Mouse (Mus musculus): ENCODE results near the gene Glyatl3. TPM values are rescaled to one million over a fixed set of nuclear protein-coding genes. Genes with fewer than 3 reads are reported as not detected.

The Glyatl3 gene
- polyA plus RNA-seq (2014; fragmentation: Illumina TruSeq; extraction: RNeasy Lipid Tissue Mini Kit (QIAGEN cat#74804); ENCODE audit: low read depth, low replicate concordance), result not detected

GRCm38 (mm10) chr17:40914250-40914649, at the start of gene Glyatl3:
TSS of gene Glyatl3 (minus strand) at chr17:40914350.

GRCm38 (mm10) chr17:40934420-40935231, 20.5 kb upstream of the Glyatl3 start, which contains the start of the genes Mut and Cenpq:
TSS of gene Mut (plus strand) at chr17:40934685.
TSS of gene Cenpq (minus strand) at chr17:40935047.

GRCm38 (mm10) chr17:40879924-40880691, 34.0 kb downstream of the Glyatl3 start, which contains the start of gene 9130008F23Rik:
TSS of gene 9130008F23Rik (minus strand) at chr17:40880559.

Other genes with a start within 250 kb of the Glyatl3 start
- not detected for gene Esp1, start 187.2 kb downstream of the Glyatl3 start, polyA plus RNA-seq (2014; fragmentation: Illumina TruSeq; extraction: RNeasy Lipid Tissue Mini Kit (QIAGEN cat#74804); ENCODE audit: low read depth, low replicate concordance)
- gene Crisp2, start 107.3 kb downstream of the Glyatl3 start, polyA plus RNA-seq (2014; fragmentation: Illumina TruSeq; extraction: RNeasy Lipid Tissue Mini Kit (QIAGEN cat#74804); ENCODE audit: low read depth, low replicate concordance), result not detected
- gene Rhag, start 103.2 kb downstream of the Glyatl3 start, polyA plus RNA-seq (2014; fragmentation: Illumina TruSeq; extraction: RNeasy Lipid Tissue Mini Kit (QIAGEN cat#74804); ENCODE audit: low read depth, low replicate concordance), result not detected
- 0.89 TPM for gene 9130008F23Rik, start 33.8 kb downstream of the Glyatl3 start, polyA plus RNA-seq (2014; fragmentation: Illumina TruSeq; extraction: RNeasy Lipid Tissue Mini Kit (QIAGEN cat#74804); ENCODE audit: low read depth, low replicate concordance)
- 94.2 TPM for gene Mut, start 20.3 kb upstream of the Glyatl3 start, polyA plus RNA-seq (2014; fragmentation: Illumina TruSeq; extraction: RNeasy Lipid Tissue Mini Kit (QIAGEN cat#74804); ENCODE audit: low read depth, low replicate concordance)
- 8.7 TPM for gene Cenpq, start 20.7 kb upstream of the Glyatl3 start, polyA plus RNA-seq (2014; fragmentation: Illumina TruSeq; extraction: RNeasy Lipid Tissue Mini Kit (QIAGEN cat#74804); ENCODE audit: low read depth, low replicate concordance)